Mouse (Mus musculus) liver, embryonic 14.5 days (tissue): ENCODE results near the gene Mtus2.

Experiments
- CTCF ChIP-seq: IDR thresholded peaks from 2 replicates; pipeline ENCODE4 v1.5.1; 2016; ENCODE audit warnings: antibody characterized with exemption, low read depth, control low read depth
- EP300 ChIP-seq: IDR thresholded peaks from 2 replicates; pipeline ENCODE4 v1.6.1; 2016; ENCODE audit warnings: antibody characterized with exemption, low read depth

GRCm38 (mm10) chr5:148053609-148053990 is 96.5 kb downstream of the Mtus2 start:
- TF ChIP-seq CTCF (no peak), EP300 (no peak)
